Mouse (Mus musculus): ENCODE measurements at regions not wholly inside any gene's neighbourhood (a gene's known extent, or its start where the extent isn't known, plus 50 kb on each side); places are given as distances from the start of the nearest gene placed in this dataset.

DNA sequence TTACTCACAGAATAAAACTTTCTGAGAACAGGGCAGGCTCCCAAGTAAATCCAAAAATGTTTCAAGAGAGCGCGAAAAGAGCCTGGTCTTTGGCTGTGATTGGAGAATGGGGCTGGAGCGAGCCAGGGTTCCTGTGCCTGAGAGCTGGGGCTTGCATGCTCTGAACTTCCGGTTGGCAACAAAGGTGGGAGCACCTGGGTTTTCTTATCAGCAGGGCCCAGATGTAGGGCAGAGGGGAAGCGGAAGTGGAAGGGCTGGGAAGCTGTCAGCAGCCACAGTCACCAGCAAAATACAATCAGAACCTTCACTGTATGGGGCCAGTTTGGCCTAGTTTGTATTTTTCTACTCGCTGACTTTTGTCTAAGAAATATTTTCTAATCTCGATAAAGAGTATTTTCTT is 193.9 kb downstream of the Mtx2 start:
- DNase-seq (ENCODE audit: low spot score) (no peak), ATAC-seq (replicated peaks; ENCODE audit: insufficient number of reproducible peaks, low FRiP score, low TSS enrichment, low read depth) (no peak)
- Histone ChIP-seq H3K9me3 (replicated peaks; ENCODE audit: control insufficient read depth, low read length) (no peaks in the 10 kb centered on the region), H3K27me3 (ENCODE audit: control insufficient read depth, insufficient read depth, low read length) (no peaks in the 10 kb centered on the region), H3K4me1 (ENCODE audit: control insufficient read depth, insufficient read depth, low read length) (no peaks in the 10 kb centered on the region), H3K4me2 (ENCODE audit: low read depth, low read length) (no peak overlapping the region), H3K4me3 (ENCODE audit: low read depth, low read length) (no peak overlapping the region), H3K36me3 (replicated peaks; ENCODE audit: control insufficient read depth, insufficient read depth, low read depth, low read length) (no peaks in the 10 kb centered on the region), H3K9ac (replicated peaks; ENCODE audit: low read length) (no peak overlapping the region), H3K27ac (replicated peaks; ENCODE audit: low read depth, low read length) (no peak overlapping the region)
- WGBS: 81% methylated on average over 7 of the region's 7 CpGs

DNA sequence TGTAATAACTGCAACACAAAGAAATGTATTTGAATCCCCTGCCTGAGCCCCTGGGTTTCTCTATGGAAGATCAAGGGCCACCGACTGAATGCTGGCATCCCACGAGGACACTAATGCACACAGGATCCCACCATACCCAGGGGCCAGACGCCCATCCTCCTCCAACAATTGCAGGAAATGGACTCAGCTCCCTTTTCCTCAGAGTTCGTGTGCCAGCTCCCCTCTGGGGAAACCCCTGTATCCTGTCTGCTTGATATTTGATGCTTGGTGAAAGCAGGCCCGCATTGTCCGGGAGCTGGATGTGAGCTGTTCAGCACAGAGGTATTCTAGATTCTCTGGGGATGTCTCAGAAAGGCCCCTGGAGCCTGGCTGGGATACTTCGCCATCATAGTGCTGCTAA is 196.0 kb downstream of the Mtx2 start:
- no peak overlapping the region for H3K4me3 ChIP-seq (ENCODE audit: low read depth, low read length)
- no peaks in the 10 kb centered on the region for H3K4me1 ChIP-seq (ENCODE audit: control insufficient read depth, insufficient read depth, low read length)
- no peak overlapping the region for H3K9ac ChIP-seq (replicated peaks; ENCODE audit: low read length)
- H3K27ac ChIP-seq (replicated peaks; ENCODE audit: low read depth, low read length): no peak overlapping the region
- H3K27me3 ChIP-seq (ENCODE audit: control insufficient read depth, insufficient read depth, low read length): no peaks in the 10 kb centered on the region
- no peak for ATAC-seq (replicated peaks; ENCODE audit: insufficient number of reproducible peaks, low FRiP score, low TSS enrichment, low read depth)
- WGBS: 35% methylated on average over 7 of the region's 7 CpGs
- H3K36me3 ChIP-seq (replicated peaks; ENCODE audit: control insufficient read depth, insufficient read depth, low read depth, low read length): no peaks in the 10 kb centered on the region
- no peaks in the 10 kb centered on the region for H3K9me3 ChIP-seq (replicated peaks; ENCODE audit: control insufficient read depth, low read length)
- DNase-seq (ENCODE audit: low spot score): no peak
- H3K4me2 ChIP-seq (ENCODE audit: low read depth, low read length): no peak overlapping the region

DNA sequence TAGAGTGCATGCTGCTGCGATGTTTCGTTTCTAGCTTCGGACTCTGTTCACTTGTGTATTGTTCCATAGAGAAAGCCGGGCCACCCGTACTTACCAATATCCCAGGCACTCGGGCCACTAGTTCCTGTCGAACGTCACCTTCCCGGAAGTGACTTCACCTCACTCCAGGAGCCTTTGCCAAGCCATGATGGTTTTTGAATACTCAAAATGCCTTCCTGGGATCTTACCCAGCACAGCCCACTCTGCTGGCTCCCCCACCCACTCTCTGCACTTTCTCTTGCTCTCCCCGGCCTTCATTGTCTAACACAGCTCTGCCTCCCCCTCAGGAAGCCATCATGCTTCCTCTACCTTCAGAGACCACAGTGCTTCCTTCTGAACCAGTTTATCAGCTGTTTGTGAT is 202.5 kb downstream of the Mtx2 start:
- no peak overlapping the region for H3K9ac ChIP-seq (replicated peaks; ENCODE audit: low read length)
- DNase-seq (ENCODE audit: low spot score) (no peak), ATAC-seq (replicated peaks; ENCODE audit: insufficient number of reproducible peaks, low FRiP score, low TSS enrichment, low read depth) (no peak)
- H3K4me1 ChIP-seq (ENCODE audit: control insufficient read depth, insufficient read depth, low read length): no peaks in the 10 kb centered on the region
- 85% methylated on average over 10 of the region's 10 CpGs for WGBS
- H3K4me3 ChIP-seq (ENCODE audit: low read depth, low read length): no peak overlapping the region
- no peaks in the 10 kb centered on the region for H3K27me3 ChIP-seq (ENCODE audit: control insufficient read depth, insufficient read depth, low read length)
- no peaks in the 10 kb centered on the region for H3K36me3 ChIP-seq (replicated peaks; ENCODE audit: control insufficient read depth, insufficient read depth, low read depth, low read length)
- no peak overlapping the region for H3K27ac ChIP-seq (replicated peaks; ENCODE audit: low read depth, low read length)
- H3K9me3 ChIP-seq (replicated peaks; ENCODE audit: control insufficient read depth, low read length): no peaks in the 10 kb centered on the region
- H3K4me2 ChIP-seq (ENCODE audit: low read depth, low read length): no peak overlapping the region

GRCm38 (mm10) chr2:75029089-75029693 is 203.6 kb downstream of the Mtx2 start:
- no peak overlapping the region for H3K9ac ChIP-seq (replicated peaks; ENCODE audit: low read length)
- H3K27me3 ChIP-seq (ENCODE audit: control insufficient read depth, insufficient read depth, low read length): no peaks in the 10 kb centered on the region
- no peaks in the 10 kb centered on the region for H3K4me1 ChIP-seq (ENCODE audit: control insufficient read depth, insufficient read depth, low read length)
- H3K4me2 ChIP-seq (ENCODE audit: low read depth, low read length): no peak overlapping the region
- H3K27ac ChIP-seq (replicated peaks; ENCODE audit: low read depth, low read length): no peak overlapping the region
- WGBS: 28% methylated on average over 8 of the region's 8 CpGs
- no peaks in the 10 kb centered on the region for H3K9me3 ChIP-seq (replicated peaks; ENCODE audit: control insufficient read depth, low read length)
- no peaks in the 10 kb centered on the region for H3K36me3 ChIP-seq (replicated peaks; ENCODE audit: control insufficient read depth, insufficient read depth, low read depth, low read length)
- ATAC-seq (replicated peaks; ENCODE audit: insufficient number of reproducible peaks, low FRiP score, low TSS enrichment, low read depth) (peak; percentile 59; the same call in 1 of the 2 replicates), DNase-seq (ENCODE audit: low spot score) (peak; percentile 77)
- no peak overlapping the region for H3K4me3 ChIP-seq (ENCODE audit: low read depth, low read length)

GRCm38 (mm10) chr2:75034708-75035107 is 209.1 kb downstream of the Mtx2 start:
- no peaks in the 10 kb centered on the region for H3K9me3 ChIP-seq (replicated peaks; ENCODE audit: control insufficient read depth, low read length)
- no peak overlapping the region for H3K4me2 ChIP-seq (ENCODE audit: low read depth, low read length)
- no peak overlapping the region for H3K4me3 ChIP-seq (ENCODE audit: low read depth, low read length)
- 69% methylated on average over 3 of the region's 3 CpGs for WGBS
- H3K4me1 ChIP-seq (ENCODE audit: control insufficient read depth, insufficient read depth, low read length): no peaks in the 10 kb centered on the region
- H3K9ac ChIP-seq (replicated peaks; ENCODE audit: low read length): no peak overlapping the region
- H3K36me3 ChIP-seq (replicated peaks; ENCODE audit: control insufficient read depth, insufficient read depth, low read depth, low read length): no peaks in the 10 kb centered on the region
- no peak overlapping the region for H3K27ac ChIP-seq (replicated peaks; ENCODE audit: low read depth, low read length)
- DNase-seq (ENCODE audit: low spot score): no peak
- no peak for ATAC-seq (replicated peaks; ENCODE audit: insufficient number of reproducible peaks, low FRiP score, low TSS enrichment, low read depth)
- H3K27me3 ChIP-seq (ENCODE audit: control insufficient read depth, insufficient read depth, low read length): no peaks in the 10 kb centered on the region

- H3K4me3 ChIP-seq (ENCODE audit: low read depth, low read length): no peak overlapping the region
- H3K4me2 ChIP-seq (ENCODE audit: low read depth, low read length): no peak overlapping the region
- no peaks in the 10 kb centered on the region for H3K4me1 ChIP-seq (ENCODE audit: control insufficient read depth, insufficient read depth, low read length)
- DNase-seq (ENCODE audit: low spot score) (no peak), ATAC-seq (replicated peaks; ENCODE audit: insufficient number of reproducible peaks, low FRiP score, low TSS enrichment, low read depth) (no peak)
- H3K27me3 ChIP-seq (ENCODE audit: control insufficient read depth, insufficient read depth, low read length): no peaks in the 10 kb centered on the region
- no peak overlapping the region for H3K27ac ChIP-seq (replicated peaks; ENCODE audit: low read depth, low read length)
- 51% methylated on average over 3 of the region's 3 CpGs for WGBS
- H3K9ac ChIP-seq (replicated peaks; ENCODE audit: low read length): no peak overlapping the region
- H3K36me3 ChIP-seq (replicated peaks; ENCODE audit: control insufficient read depth, insufficient read depth, low read depth, low read length): no peaks in the 10 kb centered on the region
- no peaks in the 10 kb centered on the region for H3K9me3 ChIP-seq (replicated peaks; ENCODE audit: control insufficient read depth, low read length)
Measured at GRCm38 (mm10) chr2:75039066-75039465, 213.5 kb downstream of the Mtx2 start.

DNA sequence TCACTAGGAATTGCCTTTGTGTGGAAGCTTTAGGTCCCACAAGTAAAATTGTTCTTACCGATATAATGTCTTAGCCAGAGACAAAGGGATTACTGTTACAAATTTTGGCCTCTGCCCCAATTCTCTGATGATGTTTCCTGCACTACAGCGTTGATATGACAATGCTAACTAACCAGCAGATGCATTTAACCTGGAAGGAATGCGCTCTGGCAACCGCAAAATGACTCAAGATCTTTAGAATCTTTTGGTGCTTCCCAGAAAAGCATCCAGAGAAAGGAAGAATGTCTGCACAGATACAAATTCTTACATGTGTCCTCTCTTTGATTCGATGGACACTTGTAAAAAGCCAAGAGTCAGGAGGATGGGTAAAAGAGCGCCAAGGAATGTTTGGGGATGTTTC is 221.3 kb downstream of the Mtx2 start:
- no peak overlapping the region for H3K27ac ChIP-seq (replicated peaks; ENCODE audit: low read depth, low read length)
- DNase-seq (ENCODE audit: low spot score) (no peak), ATAC-seq (replicated peaks; ENCODE audit: insufficient number of reproducible peaks, low FRiP score, low TSS enrichment, low read depth) (no peak)
- H3K4me2 ChIP-seq (ENCODE audit: low read depth, low read length): no peak overlapping the region
- H3K9ac ChIP-seq (replicated peaks; ENCODE audit: low read length): no peak overlapping the region
- no peaks in the 10 kb centered on the region for H3K9me3 ChIP-seq (replicated peaks; ENCODE audit: control insufficient read depth, low read length)
- WGBS: 72% methylated on average over 6 of the region's 6 CpGs
- H3K36me3 ChIP-seq (replicated peaks; ENCODE audit: control insufficient read depth, insufficient read depth, low read depth, low read length): no peaks in the 10 kb centered on the region
- H3K4me1 ChIP-seq (ENCODE audit: control insufficient read depth, insufficient read depth, low read length): no peaks in the 10 kb centered on the region
- no peak overlapping the region for H3K4me3 ChIP-seq (ENCODE audit: low read depth, low read length)
- no peaks in the 10 kb centered on the region for H3K27me3 ChIP-seq (ENCODE audit: control insufficient read depth, insufficient read depth, low read length)

DNA sequence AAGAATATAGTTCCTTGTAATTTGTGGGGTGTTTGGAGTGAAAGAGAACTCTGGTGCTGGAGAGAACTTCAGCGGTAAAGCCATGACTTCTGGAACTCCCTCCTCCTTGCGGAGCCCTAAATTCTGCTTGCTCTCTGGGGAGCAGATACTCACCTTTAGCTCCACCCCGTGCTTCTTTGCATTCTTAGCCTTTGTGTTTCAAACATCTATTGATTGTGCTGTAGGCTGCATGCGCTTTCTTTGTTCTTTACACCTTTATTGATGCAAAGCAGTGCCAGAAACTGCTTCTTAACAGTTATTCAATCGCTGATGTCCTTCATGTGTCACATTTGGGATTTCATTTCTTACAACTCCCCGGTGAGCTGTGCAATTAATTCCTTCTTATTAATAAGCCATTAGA is 222.5 kb downstream of the Mtx2 start:
- H3K4me2 ChIP-seq (ENCODE audit: low read depth, low read length): no peak overlapping the region
- no peaks in the 10 kb centered on the region for H3K36me3 ChIP-seq (replicated peaks; ENCODE audit: control insufficient read depth, insufficient read depth, low read depth, low read length)
- ATAC-seq (replicated peaks; ENCODE audit: insufficient number of reproducible peaks, low FRiP score, low TSS enrichment, low read depth) (no peak), DNase-seq (ENCODE audit: low spot score) (no peak)
- no peak overlapping the region for H3K9ac ChIP-seq (replicated peaks; ENCODE audit: low read length)
- no peak overlapping the region for H3K4me3 ChIP-seq (ENCODE audit: low read depth, low read length)
- H3K9me3 ChIP-seq (replicated peaks; ENCODE audit: control insufficient read depth, low read length): no peaks in the 10 kb centered on the region
- H3K27me3 ChIP-seq (ENCODE audit: control insufficient read depth, insufficient read depth, low read length): peaks cover 3% of the 10 kb centered on the region; the same call in 1 of the 2 replicates
- WGBS: 41% methylated on average over 6 of the region's 6 CpGs
- no peak overlapping the region for H3K27ac ChIP-seq (replicated peaks; ENCODE audit: low read depth, low read length)
- no peaks in the 10 kb centered on the region for H3K4me1 ChIP-seq (ENCODE audit: control insufficient read depth, insufficient read depth, low read length)
